In the genomic region with DNA sequence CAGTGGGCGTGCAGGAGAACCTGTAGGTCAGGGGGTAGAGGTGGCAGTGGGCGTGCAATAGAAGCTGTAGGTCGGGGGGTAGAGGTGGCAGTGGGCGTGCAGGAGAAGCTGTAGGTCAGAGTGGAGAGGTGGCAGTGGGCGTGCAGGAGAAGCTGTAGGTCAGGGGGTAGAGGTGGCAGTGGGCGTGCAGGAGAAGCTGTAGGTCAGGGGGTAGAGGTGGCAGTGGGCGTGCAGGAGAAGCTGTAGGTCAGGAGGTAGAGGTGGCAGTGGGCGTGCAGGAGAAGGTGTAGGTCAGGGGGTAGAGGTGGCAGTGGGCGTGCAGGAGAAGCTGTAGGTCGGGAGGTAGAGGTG, we compare ENCODE assay signal across 11 mouse cellular contexts. TPM values are rescaled to one million over a fixed set of nuclear protein-coding genes. Genes with fewer than 3 reads are reported as not detected.
DNase-seq lines count a peak whose midpoint lies in the region.
"Not testable (repeated sequence)": the region's sequence is repeated elsewhere in the genome, so short reads cannot be mapped to it uniquely, and the experiment has no call there.
"Had no signal": no experiment of that assay in that cellular context is flagged by ENCODE, and none has a peak within 500 bp of the region (broad histone marks: within the 10 kb centered on the region; RNA-seq: fewer than 3 reads in every experiment).

No protein-coding gene starts in this region.

- not testable (repeated sequence) for H3K36me3 ChIP-seq in forebrain, embryonic 10.5 days (replicated peaks); limb, embryonic 10.5 days; midbrain, embryonic 10.5 days

- H3K27ac ChIP-seq in forebrain, embryonic 10.5 days; limb, embryonic 10.5 days; midbrain, embryonic 10.5 days (replicated peaks): not testable (repeated sequence)

- intact Hi-C loops in heart, postnatal 25 days (cut with DNase I) = not testable (repeated sequence)

- H3K4me3 ChIP-seq in forebrain, embryonic 10.5 days; limb, embryonic 10.5 days; midbrain, embryonic 10.5 days: not testable (repeated sequence)

- H3K4me1 ChIP-seq in forebrain, embryonic 10.5 days = peaks cover 15% of the 10 kb centered on the region
- peaks cover 16% of the 10 kb centered on the region for H3K4me1 ChIP-seq in limb, embryonic 10.5 days
- peaks cover 13% of the 10 kb centered on the region for H3K4me1 ChIP-seq in midbrain, embryonic 10.5 days

- peak; percentile 14 to 29 for DNase-seq in adrenal gland, adult (ENCODE audit: inconsistent age in 2 of 2, low spot score in 1 of 2)
- peak; percentile 5 for DNase-seq in cerebellum, adult 11 months
- peak; percentile 84 for DNase-seq in forebrain, embryonic 10.5 days (ENCODE audit: extremely low spot score, low spot score)
- peak; percentile 16 for DNase-seq in heart, postnatal 25 days (ENCODE audit: low spot score)
- peak; percentile 79 for DNase-seq in limb, embryonic 10.5 days (ENCODE audit: low spot score)
- peak; percentile 73 for DNase-seq in midbrain, embryonic 10.5 days (ENCODE audit: low spot score)
- DNase-seq in spleen, postnatal 14 days (ENCODE audit: low spot score in 2 of 2) = peak; percentile 30 to 37
- peak; percentile 65 to 91 for DNase-seq in urinary bladder, postnatal 4 days (ENCODE audit: low spot score in 2 of 2)

- WGBS in forebrain, embryonic 10.5 days = 87% methylated on average over 10 of the region's 10 CpGs
- WGBS in limb, embryonic 10.5 days = 88% methylated on average over 10 of the region's 10 CpGs
- WGBS in midbrain, embryonic 10.5 days = 88% methylated on average over 10 of the region's 10 CpGs

- H3K27me3 ChIP-seq in forebrain, embryonic 10.5 days (ENCODE audit: poor library complexity, severe bottlenecking); limb, embryonic 10.5 days (ENCODE audit: low read depth, poor library complexity, severe bottlenecking); midbrain, embryonic 10.5 days (ENCODE audit: low read depth, poor library complexity, severe bottlenecking): not testable (repeated sequence)

- not testable (repeated sequence) for H3K9me3 ChIP-seq in forebrain, embryonic 10.5 days; limb, embryonic 10.5 days (replicated peaks); midbrain, embryonic 10.5 days (replicated peaks)

RNA-seq across cellular contexts. Expression of gene Tmem125, which starts 4.3 kb away (rescaled TPM):
- 0.68 and 0.76 TPM in 2 replicates for polyA plus RNA-seq in forebrain, embryonic 10.5 days (2016; fragmentation: Nextera tagmentation; extraction: Ambion mirVana)
- under 1 TPM in 1 of 2 experiments, not detected in 1; 0.17 TPM for total RNA-seq in heart, postnatal 25 days (2021)
- 0.34 and 0.54 TPM in 2 replicates for polyA plus RNA-seq in limb, embryonic 10.5 days (2016; fragmentation: Nextera tagmentation; extraction: Ambion mirVana)
- 0.28 and 0.30 TPM in 2 replicates for polyA plus RNA-seq in midbrain, embryonic 10.5 days (2016; fragmentation: Nextera tagmentation; extraction: Ambion mirVana)
- polyA plus RNA-seq: midbrain, embryonic 13.5 days had no signal

RNA-seq across cellular contexts. Expression of gene 2610528J11Rik, which starts 21.3 kb away (rescaled TPM):
- polyA plus RNA-seq in forebrain, embryonic 10.5 days (2016; fragmentation: Nextera tagmentation; extraction: Ambion mirVana) = 1.1 and 2.1 TPM in 2 replicates
- not detected for total RNA-seq in heart, postnatal 25 days (2021)
- polyA plus RNA-seq in limb, embryonic 10.5 days (2016; fragmentation: Nextera tagmentation; extraction: Ambion mirVana) = 0.78 and 1.2 TPM in 2 replicates
- 0.52 and 0.53 TPM in 2 replicates for polyA plus RNA-seq in midbrain, embryonic 10.5 days (2016; fragmentation: Nextera tagmentation; extraction: Ambion mirVana)
- total RNA-seq: layer of hippocampus, adult 2 months had no signal
- polyA plus RNA-seq: hindbrain, embryonic 13.5 days had no signal

RNA-seq across cellular contexts. Expression of gene Tie1, which starts 58.2 kb away (rescaled TPM):
- 12.8 and 13.6 TPM in 2 replicates for polyA plus RNA-seq in forebrain, embryonic 10.5 days (2016; fragmentation: Nextera tagmentation; extraction: Ambion mirVana)
- total RNA-seq in heart, postnatal 25 days (2021) = 10 to 100 TPM; 64.0 to 75.8 TPM
- polyA plus RNA-seq in limb, embryonic 10.5 days (2016; fragmentation: Nextera tagmentation; extraction: Ambion mirVana) = 16.8 and 19.4 TPM in 2 replicates
- polyA plus RNA-seq in midbrain, embryonic 10.5 days (2016; fragmentation: Nextera tagmentation; extraction: Ambion mirVana) = 13.1 and 15.8 TPM in 2 replicates

Comparison
In these comparisons a context has a peak if more than half of its experiments do, and no peak if none do; other contexts are left out.
1. DNase-seq: peak in every context shown above with its lines; median percentile 84 in forebrain, embryonic 10.5 days; 79 in limb, embryonic 10.5 days; 78 in urinary bladder, postnatal 4 days; 73 in midbrain, embryonic 10.5 days; 34 in spleen, postnatal 14 days; 22 in adrenal gland, adult; 16 in heart, postnatal 25 days; 5 in cerebellum, adult 11 months.